In genomic region chr17:45598891-45599290, GRCm38 (mm10) we compare ENCODE assay signal across 10 mouse cellular contexts. TPM values are rescaled to one million over a fixed set of nuclear protein-coding genes. Genes with fewer than 3 reads are reported as not detected.
DNase-seq lines count a peak whose midpoint lies in the region; ATAC-seq and TF ChIP-seq lines count a peak whose summit lies in the region.
"Had no signal": no experiment of that assay in that cellular context is flagged by ENCODE, and none has a peak within 500 bp of the region (broad histone marks: within the 10 kb centered on the region; RNA-seq: fewer than 3 reads in every experiment).

No protein-coding gene starts in this region.

- no peaks in the 10 kb centered on the region for H3K9me3 ChIP-seq in kidney, embryonic 15.5 days (replicated peaks)
- H3K9me3 ChIP-seq in embryonic facial prominence, embryonic 14.5 days (ENCODE audit: control insufficient read depth, low read length), result no peaks in the 10 kb centered on the region
- no peaks in the 10 kb centered on the region for H3K9me3 ChIP-seq in intestine, embryonic 14.5 days (ENCODE audit: control insufficient read depth, low read length)

- H3K27ac ChIP-seq in kidney, embryonic 15.5 days, result peak overlapping the region; percentile 58; the same call in 1 of the 2 replicates
- no peak overlapping the region for H3K27ac ChIP-seq in embryonic facial prominence, embryonic 14.5 days (replicated peaks; ENCODE audit: low read depth, low read length)
- H3K27ac ChIP-seq in intestine, embryonic 14.5 days (ENCODE audit: low read depth), result no peak overlapping the region; the same call in 1 of the 2 replicates

- H3ac ChIP-seq in myocyte (ENCODE audit: control insufficient read depth, insufficient read length), result peak overlapping the region; percentile 25

- H3K4me2 ChIP-seq in kidney, embryonic 15.5 days, result peak overlapping the region; percentile 83
- peak overlapping the region; percentile 64 for H3K4me2 ChIP-seq in embryonic facial prominence, embryonic 14.5 days (ENCODE audit: low read depth, low read length)
- peak overlapping the region; percentile 61 for H3K4me2 ChIP-seq in intestine, embryonic 14.5 days (ENCODE audit: low read length)
- peak overlapping the region; percentile 70 for H3K4me2 ChIP-seq in myocyte (ENCODE audit: low read depth)

- H3K4me3 ChIP-seq in kidney, embryonic 15.5 days (replicated peaks), result peak overlapping the region; percentile 45
- H3K4me3 ChIP-seq in embryonic facial prominence, embryonic 14.5 days (ENCODE audit: low read depth, low read length), result peak overlapping the region; percentile 34; the same call in 1 of the 2 replicates
- H3K4me3 ChIP-seq in intestine, embryonic 14.5 days (ENCODE audit: low read depth, low read length), result no peak overlapping the region; the same call in 1 of the 2 replicates
- H3K4me3 ChIP-seq in myocyte, result peak overlapping the region; percentile 80

- H3K9ac ChIP-seq in kidney, embryonic 15.5 days, result no peak overlapping the region; the same call in 1 of the 2 replicates
- no peak overlapping the region for H3K9ac ChIP-seq in embryonic facial prominence, embryonic 14.5 days (ENCODE audit: low read depth, low read length)
- no peak overlapping the region for H3K9ac ChIP-seq in intestine, embryonic 14.5 days (ENCODE audit: low read length)

- no peaks in the 10 kb centered on the region for H3K36me3 ChIP-seq in kidney, embryonic 15.5 days
- no peaks in the 10 kb centered on the region for H3K36me3 ChIP-seq in embryonic facial prominence, embryonic 14.5 days (ENCODE audit: control insufficient read depth, insufficient read depth, low read length)
- no peaks in the 10 kb centered on the region for H3K36me3 ChIP-seq in intestine, embryonic 14.5 days (ENCODE audit: control insufficient read depth, insufficient read depth, low read length)
- no peaks in the 10 kb centered on the region for H3K36me3 ChIP-seq in myocyte (ENCODE audit: control insufficient read depth, insufficient read depth)

- intact Hi-C loops in left cerebral cortex, postnatal 4 days (cut with DNase I), result no loop called here

- TF ChIP-seq POLR2A in myocyte (IDR thresholded peaks at IDR 0.05; ENCODE audit: insufficient read length, low read depth), result no peak

- WGBS in kidney, embryonic 15.5 days, result 52% methylated on average over 3 of the region's 3 CpGs
- WGBS in embryonic facial prominence, embryonic 14.5 days, result 48% methylated on average over 3 of the region's 3 CpGs
- 35% methylated on average over 3 of the region's 3 CpGs for WGBS in intestine, embryonic 14.5 days

- H3K79me2 ChIP-seq in myocyte (ENCODE audit: control insufficient read depth, insufficient read depth), result peaks cover 23% of the 10 kb centered on the region

- DNase-seq in kidney, postnatal 10 days, result no peak
- no peak for DNase-seq in embryonic facial prominence, embryonic 14.5 days (ENCODE audit: low spot score)
- no peak for DNase-seq in intestine, embryonic 14.5 days (ENCODE audit: low spot score)
- DNase-seq in B cell, adult 2 months, result no peak
- no peak for DNase-seq in left cerebral cortex, postnatal 4 days
- DNase-seq in cerebellum, adult 8-10 months, result no peak
- DNase-seq: right cerebral cortex, postnatal 4 days had no signal

- no peak for ATAC-seq in kidney, embryonic 15.5 days (replicated peaks; ENCODE audit: low FRiP score)
- no peak for ATAC-seq in embryonic facial prominence, embryonic 14.5 days (ENCODE audit: low read depth)
- 0 out of 2 replicates have a peak, but pooled peaks have one; percentile 13 for ATAC-seq in intestine, embryonic 14.5 days (replicated peaks; ENCODE audit: low FRiP score, low TSS enrichment, low read depth)

- peaks cover 24% of the 10 kb centered on the region for H3K27me3 ChIP-seq in kidney, embryonic 15.5 days
- peaks cover 32% of the 10 kb centered on the region for H3K27me3 ChIP-seq in embryonic facial prominence, embryonic 14.5 days (replicated peaks; ENCODE audit: control insufficient read depth, insufficient read depth, low read length)
- H3K27me3 ChIP-seq in intestine, embryonic 14.5 days (replicated peaks; ENCODE audit: control insufficient read depth, insufficient read depth, low read length), result peaks cover 6% of the 10 kb centered on the region; the same call in 1 of the 2 replicates
- no peaks in the 10 kb centered on the region for H3K27me3 ChIP-seq in myocyte (ENCODE audit: control insufficient read depth, insufficient read depth, insufficient read length)

- peaks cover 62% of the 10 kb centered on the region for H3K4me1 ChIP-seq in kidney, embryonic 15.5 days
- peaks cover 32% of the 10 kb centered on the region for H3K4me1 ChIP-seq in embryonic facial prominence, embryonic 14.5 days (ENCODE audit: control insufficient read depth, insufficient read depth, low read length)
- peaks cover 56% of the 10 kb centered on the region for H3K4me1 ChIP-seq in intestine, embryonic 14.5 days (replicated peaks; ENCODE audit: control insufficient read depth, insufficient read depth, low read length)

TF ChIP-seq in myocyte, 11 proteins besides CTCF, POLR2A, EP300 and RAD21:
- TF ChIP-seq USF1 (IDR thresholded peaks at IDR 0.05; ENCODE audit: low read depth) (no peak), REST (IDR thresholded peaks at IDR 0.05; ENCODE audit: insufficient read depth, insufficient read length) (no peak), MYOG (IDR thresholded peaks at IDR 0.05; ENCODE audit: control insufficient read depth in 1 of 3, insufficient read depth in 1 of 3, insufficient read length in 2 of 3, low read depth in 2 of 3) (no peak), CEBPB (IDR thresholded peaks at IDR 0.05; ENCODE audit: insufficient read depth, poor library complexity, severe bottlenecking) (no peak), MAX (IDR thresholded peaks at IDR 0.05; ENCODE audit: low read depth) (no peak), E2F4 (IDR thresholded peaks at IDR 0.05; ENCODE audit: insufficient read depth) (no peak), TCF3 (IDR thresholded peaks at IDR 0.05; ENCODE audit: insufficient read length, low read depth) (no peak), TCF12 (IDR thresholded peaks at IDR 0.05; ENCODE audit: insufficient read depth, poor library complexity, severe bottlenecking) (no peak), MYOD1 (IDR thresholded peaks at IDR 0.05; ENCODE audit: control insufficient read depth in 1 of 3, insufficient read length in 2 of 3, low read depth in 2 of 3) (no peak), SRF (IDR thresholded peaks at IDR 0.05; ENCODE audit: control insufficient read depth, insufficient read length, low read depth) (no peak), POLR2AphosphoS2 (IDR thresholded peaks at IDR 0.05; ENCODE audit: insufficient read length, low read depth) (no peak)

RNA-seq across cellular contexts. Expression of gene Slc29a1, which starts 0.5 kb away (rescaled TPM):
- polyA plus RNA-seq in kidney, embryonic 15.5 days (2015; fragmentation: Nextera tagmentation; extraction: Ambion mirVana), result 100 and 102 TPM in 2 replicates
- polyA plus RNA-seq in embryonic facial prominence, embryonic 14.5 days (2014; fragmentation: Nextera tagmentation; extraction: Ambion mirVana), result 96.5 and 110 TPM in 2 replicates
- polyA plus RNA-seq in intestine, embryonic 14.5 days (2014; fragmentation: Nextera tagmentation; extraction: Ambion mirVana), result 79.7 and 82.7 TPM in 2 replicates
- polyA plus RNA-seq in myocyte (2012; fragmentation: generic; extraction: Trizol), result 913 TPM
- 10 to 100 TPM; 68.8 to 69.9 TPM for total RNA-seq in left cerebral cortex, postnatal 4 days (2021)

RNA-seq across cellular contexts. Expression of gene Mymx, which starts 3.0 kb away (rescaled TPM):
- 5.7 and 6.3 TPM in 2 replicates for polyA plus RNA-seq in kidney, embryonic 15.5 days (2015; fragmentation: Nextera tagmentation; extraction: Ambion mirVana)
- 52.1 and 52.5 TPM in 2 replicates for polyA plus RNA-seq in embryonic facial prominence, embryonic 14.5 days (2014; fragmentation: Nextera tagmentation; extraction: Ambion mirVana)
- 0.31 TPM in 1 of 2 replicates, not detected in the other for polyA plus RNA-seq in intestine, embryonic 14.5 days (2014; fragmentation: Nextera tagmentation; extraction: Ambion mirVana)
- polyA plus RNA-seq in myocyte (2012; fragmentation: generic; extraction: Trizol), result 576 TPM
- not detected for total RNA-seq in left cerebral cortex, postnatal 4 days (2021)
- total RNA-seq: heart, adult 18-20 months had no signal

RNA-seq across cellular contexts. Expression of gene Hsp90ab1, which starts 25.8 kb away (rescaled TPM):
- polyA plus RNA-seq in kidney, embryonic 15.5 days (2015; fragmentation: Nextera tagmentation; extraction: Ambion mirVana), result 1,881 and 1,940 TPM in 2 replicates
- 1,431 and 1,467 TPM in 2 replicates for polyA plus RNA-seq in embryonic facial prominence, embryonic 14.5 days (2014; fragmentation: Nextera tagmentation; extraction: Ambion mirVana)
- polyA plus RNA-seq in intestine, embryonic 14.5 days (2014; fragmentation: Nextera tagmentation; extraction: Ambion mirVana), result 1,628 and 1,680 TPM in 2 replicates
- 1,606 TPM for polyA plus RNA-seq in myocyte (2012; fragmentation: generic; extraction: Trizol)
- total RNA-seq in left cerebral cortex, postnatal 4 days (2021), result 1,000 to 10,000 TPM; 1,680 to 1,682 TPM

RNA-seq across cellular contexts. Expression of gene Slc35b2, which starts 35.2 kb away (rescaled TPM):
- 142 TPM in 2 replicates for polyA plus RNA-seq in kidney, embryonic 15.5 days (2015; fragmentation: Nextera tagmentation; extraction: Ambion mirVana)
- polyA plus RNA-seq in embryonic facial prominence, embryonic 14.5 days (2014; fragmentation: Nextera tagmentation; extraction: Ambion mirVana), result 139 and 143 TPM in 2 replicates
- 136 and 146 TPM in 2 replicates for polyA plus RNA-seq in intestine, embryonic 14.5 days (2014; fragmentation: Nextera tagmentation; extraction: Ambion mirVana)
- 80.1 TPM for polyA plus RNA-seq in myocyte (2012; fragmentation: generic; extraction: Trizol)
- total RNA-seq in left cerebral cortex, postnatal 4 days (2021), result 10 to 100 TPM; 39.2 to 40.2 TPM

RNA-seq across cellular contexts. Expression of gene Nfkbie, which starts 43.4 kb away (rescaled TPM):
- 5.3 and 5.7 TPM in 2 replicates for polyA plus RNA-seq in kidney, embryonic 15.5 days (2015; fragmentation: Nextera tagmentation; extraction: Ambion mirVana)
- polyA plus RNA-seq in embryonic facial prominence, embryonic 14.5 days (2014; fragmentation: Nextera tagmentation; extraction: Ambion mirVana), result 4.3 and 4.7 TPM in 2 replicates
- 3.7 and 4.0 TPM in 2 replicates for polyA plus RNA-seq in intestine, embryonic 14.5 days (2014; fragmentation: Nextera tagmentation; extraction: Ambion mirVana)
- 7.3 TPM for polyA plus RNA-seq in myocyte (2012; fragmentation: generic; extraction: Trizol)
- total RNA-seq in left cerebral cortex, postnatal 4 days (2021), result 1 to 10 TPM; 2.4 to 2.7 TPM

Comparison
In these comparisons a context has a peak if more than half of its experiments do, and no peak if none do; other contexts are left out.
1. RNA of gene Mymx, which starts 3.0 kb away (polyA plus RNA-seq): 576 TPM in myocyte (single experiment); 52.1 to 52.5 TPM in embryonic facial prominence, embryonic 14.5 days, 5.7 to 6.3 TPM in kidney, embryonic 15.5 days and 0.31 TPM in intestine, embryonic 14.5 days; every median in the first group is over 10 times any median in the second.
2. Peak in every context shown above with its lines, with median percentiles within 50 percentile points of each other: H3K4me2 ChIP-seq.